Mouse (Mus musculus): ENCODE measurements around the gene Atp7b.

Gene Atp7b

GRCm38 (mm10) chr8:22025241-22025640 is 34.9 kb downstream of the Atp7b start:
- no peak for DNase-seq (ENCODE audit: low spot score in 2 of 2)

GRCm38 (mm10) chr8:22022244-22022643 is 37.9 kb downstream of the Atp7b start:
- DNase-seq (ENCODE audit: low spot score in 2 of 2): no peak

GRCm38 (mm10) chr8:22019498-22019897 is 40.6 kb downstream of the Atp7b start:
- no peak for DNase-seq (ENCODE audit: low spot score in 2 of 2)

GRCm38 (mm10) chr8:22017731-22018130 is 42.4 kb downstream of the Atp7b start:
- DNase-seq (ENCODE audit: low spot score in 2 of 2): no peak

GRCm38 (mm10) chr8:22013034-22013707 is 46.9 kb downstream of the Atp7b start:
- peak in 1 of 2 experiments; percentile 1 for DNase-seq (ENCODE audit: low spot score in 2 of 2)

GRCm38 (mm10) chr8:22009403-22009802 is 50.7 kb downstream of the Atp7b start:
- no peak for DNase-seq (ENCODE audit: low spot score in 2 of 2)

GRCm38 (mm10) chr8:22006423-22006822 is 53.7 kb downstream of the Atp7b start:
- no peak for DNase-seq (ENCODE audit: low spot score in 2 of 2)

- DNase-seq (ENCODE audit: low spot score in 2 of 2): no peak
These were observed 55.2 kb downstream of the Atp7b start for GRCm38 (mm10) chr8:22004750-22005522.

GRCm38 (mm10) chr8:21995181-21995580 is 64.9 kb downstream of the Atp7b start:
- no peak for DNase-seq (ENCODE audit: low spot score in 2 of 2)

- peak in 1 of 2 experiments; percentile 7 for DNase-seq (ENCODE audit: low spot score in 2 of 2)
These were observed 67.9 kb downstream of the Atp7b start for GRCm38 (mm10) chr8:21992184-21992583.

- no peak for DNase-seq (ENCODE audit: low spot score in 2 of 2)
These were observed 78.3 kb downstream of the Atp7b start for GRCm38 (mm10) chr8:21981664-21982337.

GRCm38 (mm10) chr8:21978193-21978592 is 81.9 kb downstream of the Atp7b start:
- DNase-seq (ENCODE audit: low spot score in 2 of 2): no peak

- no peak for DNase-seq (ENCODE audit: low spot score in 2 of 2)
These were observed 90.6 kb downstream of the Atp7b start, which contains the start of gene Ccdc70 for GRCm38 (mm10) chr8:21969475-21969874. TSS of gene Ccdc70 (plus strand) at chr8:21969775.

GRCm38 (mm10) chr8:21966646-21967045 is 93.5 kb downstream of the Atp7b start:
- no peak for DNase-seq (ENCODE audit: low spot score in 2 of 2)

- DNase-seq (ENCODE audit: low spot score in 2 of 2): no peak
These were observed 101.7 kb downstream of the Atp7b start, which contains the start of gene Fam90a1a for GRCm38 (mm10) chr8:21958414-21958813. TSS of gene Fam90a1a (plus strand) at chr8:21958714.

- no peak for DNase-seq (ENCODE audit: low spot score in 2 of 2)
These were observed 103.8 kb downstream of the Atp7b start for GRCm38 (mm10) chr8:21956336-21956735.

GRCm38 (mm10) chr8:21955321-21955720 is 104.8 kb downstream of the Atp7b start:
- DNase-seq (ENCODE audit: low spot score in 2 of 2): no peak

GRCm38 (mm10) chr8:21947311-21948017 is 112.6 kb downstream of the Atp7b start:
- DNase-seq (ENCODE audit: low spot score in 2 of 2): no peak

GRCm38 (mm10) chr8:21946462-21946861 is 113.6 kb downstream of the Atp7b start, which contains the start of gene Defb13:
TSS of gene Defb13 (plus strand) at chr8:21946762.
- no peak for DNase-seq (ENCODE audit: low spot score in 2 of 2)
